Mouse (Mus musculus) heart, adult 11 months (tissue): Measurements from ENCODE around the gene Gm3488.
"Not testable (repeated sequence)": the region's sequence is repeated elsewhere in the genome, so short reads cannot be mapped to it uniquely, and the experiment has no call there.

Experiments used
- DNase-seq: peaks from one replicate; pipeline ENCODE4 v3.0.0; 2022

The Gm3488 gene

DNA sequence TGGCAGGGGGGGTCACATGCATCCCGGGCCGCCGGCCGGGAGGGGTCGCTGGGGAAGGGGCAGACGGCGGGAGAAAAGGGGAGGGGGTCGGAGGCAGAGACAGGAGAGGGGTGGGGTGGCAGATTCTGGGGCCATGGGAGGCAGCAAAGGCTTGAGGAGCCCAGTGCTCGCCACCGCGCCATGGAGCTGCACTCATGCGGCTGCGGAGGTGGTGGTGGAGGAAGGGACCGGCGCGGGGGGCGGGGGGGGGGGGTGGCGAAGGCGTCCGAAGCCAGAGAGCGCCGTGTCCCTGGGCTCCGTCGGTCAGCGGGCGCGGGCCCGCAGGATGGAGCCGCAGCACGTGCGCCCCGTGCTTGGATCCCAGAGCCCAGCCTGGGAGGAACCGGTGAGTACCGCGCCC, at the start of gene Gm3488:
Gm3488 (plus strand) TSS at position 301 of the 400 bp plus-strand sequence.
- not testable (repeated sequence) for DNase-seq

DNA sequence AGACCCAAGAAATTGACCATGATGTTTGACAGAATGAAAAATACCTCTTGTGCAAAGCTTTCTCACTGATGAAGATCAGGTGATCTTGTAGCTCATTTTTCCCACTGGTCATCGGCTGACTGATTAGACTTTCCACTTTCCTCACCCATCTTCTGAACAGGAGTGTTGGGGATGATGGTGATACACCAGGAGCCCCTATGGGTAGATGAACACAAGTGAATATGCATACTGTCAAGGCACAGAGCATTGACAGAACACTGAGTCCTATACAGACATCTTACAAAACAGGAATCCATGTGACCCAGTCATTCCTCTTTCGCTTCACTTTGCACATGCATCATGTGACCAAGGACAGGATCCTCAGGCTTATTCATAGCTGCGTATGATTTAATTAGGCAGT, 46.1 kb upstream of the Gm3488 start, which contains the start of gene Gm3194:
Gm3194 (minus strand) TSS at position 101 of the 400 bp plus-strand sequence.
- not testable (repeated sequence) for DNase-seq

DNA sequence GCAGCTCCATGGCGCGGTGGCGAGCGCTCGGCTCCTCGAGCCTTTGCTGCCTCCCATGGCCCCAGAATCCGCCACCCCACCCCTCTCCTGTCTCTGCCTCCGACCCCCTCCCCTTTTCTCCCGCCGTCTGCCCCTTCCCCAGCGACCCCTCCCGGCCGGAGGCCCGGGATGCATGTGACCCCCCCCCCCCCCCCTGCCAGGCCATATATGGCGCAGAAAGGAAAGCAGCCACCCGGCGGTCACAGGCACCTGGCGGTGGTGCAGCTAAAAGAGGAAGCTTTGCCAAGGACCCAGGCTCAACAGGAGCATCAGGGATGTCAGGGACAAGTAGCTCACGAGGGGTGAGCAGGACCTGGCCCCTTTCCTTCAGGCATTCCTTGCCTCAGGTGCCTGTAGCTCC, 41.0 kb upstream of the Gm3488 start:
- DNase-seq = not testable (repeated sequence)

DNA sequence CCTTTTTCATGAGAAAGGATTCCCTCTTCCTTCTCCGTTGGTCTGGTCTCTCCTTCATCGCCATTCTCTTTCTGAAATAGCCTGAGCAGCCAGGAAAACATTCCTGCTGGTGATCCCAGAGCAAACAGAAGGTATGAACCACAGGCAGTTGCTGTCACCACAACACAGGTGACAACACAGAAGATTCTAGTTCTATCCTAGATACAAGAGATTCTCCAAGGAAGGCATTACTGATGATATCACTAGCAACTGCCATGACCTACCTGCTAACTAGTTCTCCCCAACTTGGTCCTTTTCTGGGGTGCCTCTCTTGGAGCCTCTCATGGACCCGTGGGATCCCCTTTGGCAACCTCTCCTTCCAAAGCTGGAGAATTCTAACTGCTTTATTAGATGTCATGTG, 23.7 kb upstream of the Gm3488 start, which contains the start of gene Gm8246:
Gm8246 (minus strand) TSS at position 101 of the 400 bp plus-strand sequence.
- DNase-seq = not testable (repeated sequence)

- DNase-seq = not testable (repeated sequence)
Measured at GRCm38 (mm10) chr14:5483907-5484306, 17.6 kb upstream of the Gm3488 start, which contains the start of gene Gm3187. Gene Gm3187, plus strand, starts transcription at chr14:5484207.

DNA sequence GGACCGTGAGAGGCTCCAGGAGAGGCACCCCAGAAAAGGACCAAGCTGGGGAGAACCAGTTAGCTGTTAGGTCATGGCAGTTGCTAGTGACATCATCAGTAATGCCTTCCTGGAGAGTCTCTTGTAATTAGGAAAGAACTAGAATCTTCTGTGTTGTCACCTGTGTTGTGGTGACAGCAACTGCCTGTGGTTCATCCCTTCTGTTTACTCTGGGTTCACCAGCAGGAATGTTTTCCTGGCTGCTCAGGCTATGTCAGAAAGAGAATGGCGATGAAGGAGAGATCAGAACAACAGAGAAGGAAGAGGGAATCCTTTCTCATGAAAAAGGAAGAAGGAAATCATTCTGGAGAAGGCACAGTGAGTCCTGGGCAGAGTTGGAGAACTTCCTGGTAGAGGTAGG, 36.7 kb downstream of the Gm3488 start, which contains the start of gene Gm3532:
Gm3532 (plus strand) TSS at position 301 of the 400 bp plus-strand sequence.
- DNase-seq = not testable (repeated sequence)
